Mouse (Mus musculus): ENCODE measurements around the gene Sirt3.

DNA sequence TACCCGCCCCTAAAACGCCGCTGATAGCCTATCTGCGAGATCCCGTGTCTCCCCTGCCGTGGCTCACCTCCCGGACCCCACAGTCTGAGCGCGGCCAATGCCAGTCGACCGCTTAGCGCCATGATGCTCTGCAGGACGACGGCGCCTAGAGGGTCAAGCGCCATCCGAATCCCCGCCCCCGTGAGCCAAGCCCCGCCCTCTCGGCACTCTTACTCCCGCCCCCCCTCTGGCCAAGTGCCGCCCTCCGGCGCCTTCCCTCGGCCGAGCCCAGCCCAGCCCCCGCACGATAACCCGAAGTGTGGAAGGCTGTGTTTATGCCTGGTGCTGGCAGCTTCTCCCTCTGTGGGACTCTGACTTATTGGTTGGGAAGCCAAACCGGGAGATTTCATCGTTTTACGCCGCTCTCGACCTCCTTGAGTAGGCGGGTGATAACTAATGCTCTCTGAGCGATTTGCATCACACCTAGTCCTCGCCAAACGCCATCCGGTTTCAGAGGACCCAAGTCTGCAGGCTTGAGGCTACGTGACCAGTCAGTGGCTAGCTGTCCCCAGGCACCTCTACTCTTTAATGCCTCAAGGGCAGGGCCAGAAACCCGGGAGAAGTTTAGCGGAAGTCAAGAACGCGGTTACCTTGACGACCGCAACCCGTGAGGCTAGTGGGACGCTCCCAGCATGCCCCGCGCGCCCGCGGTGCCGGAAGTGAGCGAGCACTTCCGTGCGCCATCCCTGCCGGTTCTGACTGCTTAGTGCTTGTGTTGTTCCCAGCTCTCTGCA lies at the start of gene Sirt3, which contains the start of gene Psmd13:
- TF ChIP-seq CTCF (IDR thresholded peaks at IDR 0.05; ENCODE audit: control insufficient read depth, insufficient read depth, insufficient read length): no peak
- no peak for TF ChIP-seq USF1 (IDR thresholded peaks at IDR 0.05; ENCODE audit: low read depth)
- peak; percentile 53 for TF ChIP-seq MAX (IDR thresholded peaks at IDR 0.05)
- no peak for TF ChIP-seq CEBPB (IDR thresholded peaks at IDR 0.05; ENCODE audit: low read depth)
- no peak for TF ChIP-seq MYOG (IDR thresholded peaks at IDR 0.05; ENCODE audit: control insufficient read depth, extremely low read depth, insufficient read length)
- no peak for TF ChIP-seq FOSL1 (IDR thresholded peaks at IDR 0.05; ENCODE audit: insufficient read depth, low read length, poor library complexity, severe bottlenecking)
- no peak for TF ChIP-seq MYOD1 (IDR thresholded peaks at IDR 0.05; ENCODE audit: control insufficient read depth, insufficient read length, low read depth)

All from C2C12 (cell line).